8 mouse cellular contexts compared by ENCODE assay signal in the genomic region with DNA sequence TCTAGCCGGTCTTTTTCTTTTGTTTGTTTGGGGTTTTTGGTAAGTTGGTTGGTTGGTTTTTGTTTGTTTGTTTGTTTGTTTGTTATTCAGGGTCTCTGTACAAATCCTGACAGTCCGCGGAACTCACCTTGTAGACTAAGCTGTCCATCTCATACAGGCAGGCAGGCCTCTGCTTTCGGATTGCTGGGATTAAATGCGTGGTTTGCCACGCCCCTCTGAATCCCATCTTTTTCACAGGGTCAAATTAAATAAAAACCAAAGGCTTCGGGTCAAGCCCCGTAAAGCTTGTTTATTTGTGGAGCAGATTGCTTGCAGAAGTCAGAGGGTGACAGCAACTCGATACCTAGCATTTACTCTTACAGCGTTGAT. TPM values are rescaled to one million over a fixed set of nuclear protein-coding genes. Genes with fewer than 3 reads are reported as not detected.
A peak's percentile ranks its signal among the peaks of the same experiment; 100 is the strongest.
DNase-seq lines count a peak whose midpoint lies in the region; ATAC-seq lines count a peak whose summit lies in the region.

TSS of gene Ubxn4 (plus strand) at position 338 of the 369 bp plus-strand sequence.

- peak within 1 kb of the TSS; percentile 93 for H3K4me3 ChIP-seq in erythroblast, embryonic 14.5 days (replicated peaks)
- H3K4me3 ChIP-seq in neural tube, embryonic 13.5 days = peak within 1 kb of the TSS; percentile 77

- no peak for ATAC-seq in CD4-positive, CD25-positive, alpha-beta regulatory T cell, adult 4 months
- ATAC-seq in neural tube, embryonic 13.5 days (ENCODE audit: low read depth) = peak; percentile 45

- H3K36me3 ChIP-seq in erythroblast, embryonic 14.5 days (ENCODE audit: control insufficient read depth) = peaks cover 8% of the 10 kb centered on the region
- H3K36me3 ChIP-seq in neural tube, embryonic 13.5 days = 0 out of 2 replicates have a peak, but pooled peaks cover 8% of the 10 kb centered on the region

- H3K4me2 ChIP-seq in neural tube, embryonic 13.5 days = peak within 1 kb of the TSS; percentile 94

- peaks cover 31% of the 10 kb centered on the region for H3K4me1 ChIP-seq in erythroblast, embryonic 14.5 days (ENCODE audit: control insufficient read depth)
- peaks cover 22% of the 10 kb centered on the region for H3K4me1 ChIP-seq in neural tube, embryonic 13.5 days (replicated peaks)

- H3K27me3 ChIP-seq in erythroblast, embryonic 14.5 days (ENCODE audit: control insufficient read depth) = no peaks in the 10 kb centered on the region
- no peaks in the 10 kb centered on the region for H3K27me3 ChIP-seq in neural tube, embryonic 13.5 days

- H3K9me3 ChIP-seq in erythroblast, embryonic 14.5 days (ENCODE audit: control insufficient read depth, low read length) = no peaks in the 10 kb centered on the region
- H3K9me3 ChIP-seq in neural tube, embryonic 13.5 days = no peaks in the 10 kb centered on the region

- DNase-seq in cerebellum, adult 11 months = peak; percentile 14
- no peak for DNase-seq in cerebellum, postnatal 10 days
- no peak for DNase-seq in heart, postnatal 14 days
- no peak for DNase-seq in left cerebral cortex, postnatal 4 days
- no peak for DNase-seq in embryo, embryonic 10.5 days (ENCODE audit: low spot score)

- peak within 1 kb of the TSS; percentile 90 for H3K9ac ChIP-seq in neural tube, embryonic 13.5 days

- 15% methylated on average over 10 of the region's 10 CpGs for WGBS in neural tube, embryonic 13.5 days

- peak within 1 kb of the TSS; percentile 93 for H3K27ac ChIP-seq in neural tube, embryonic 13.5 days (replicated peaks)

- intact Hi-C loops in heart, postnatal 14 days (cut with DNase I) = loop anchor here (10.0 kb wide), 1 partner anchor 139 kb away; the partner anchor contains the start of genes R3hdm1 and Zranb3
- intact Hi-C loops in left cerebral cortex, postnatal 4 days (cut with DNase I) = no loop called here

RNA-seq across cellular contexts. Expression of gene Ubxn4, which starts in this region (rescaled TPM):
- 10 to 100 TPM; 41.5 to 59.1 TPM for polyA plus RNA-seq in CD4-positive, CD25-positive, alpha-beta regulatory T cell, adult 4 months (2017; shearing (Covaris generic))
- 1.3 and 1.6 TPM in 2 replicates for polyA plus RNA-seq in erythroblast, embryonic 14.5 days (2012)
- total RNA-seq in heart, postnatal 14 days (2021) = 10 to 100 TPM; 37.8 to 41.5 TPM
- total RNA-seq in left cerebral cortex, postnatal 4 days (2021) = 10 to 100 TPM; 56.1 to 63.0 TPM
- 81.3 and 82.9 TPM in 2 replicates for polyA plus RNA-seq in neural tube, embryonic 13.5 days (2015; fragmentation: Nextera tagmentation; extraction: Ambion mirVana)

Comparison
In these comparisons a context has a peak if more than half of its experiments do, and no peak if none do; other contexts are left out.
1. RNA of gene Ubxn4 (polyA plus RNA-seq): 81.3 to 82.9 TPM in neural tube, embryonic 13.5 days and 41.5 to 59.1 TPM in CD4-positive, CD25-positive, alpha-beta regulatory T cell, adult 4 months; 1.3 to 1.6 TPM in erythroblast, embryonic 14.5 days; every median in the first group is over 10 times any median in the second.